Mouse (Mus musculus) cerebellum, adult 9-11 months (tissue): ENCODE measurements around the gene Bax.

Experiments used
- DNase-seq: peaks from one replicate; pipeline ENCODE4 v3.0.0; 2022

Bax gene

GRCm38 (mm10) chr7:45413113-45413863, 53.4 kb downstream of the Bax start, which contains the start of gene Ntf5:
Ntf5 (plus strand) TSS chr7:45413695.
- no peak for DNase-seq

GRCm38 (mm10) chr7:45412421-45412820, 54.3 kb downstream of the Bax start:
- DNase-seq, result no peak
